Mouse (Mus musculus): ENCODE measurements around the gene Itih5. TPM values are rescaled to one million over a fixed set of nuclear protein-coding genes. Genes with fewer than 3 reads are reported as not detected.

Gene Itih5
- total and polyA plus RNA-seq, 3 experiments = not detected

DNA sequence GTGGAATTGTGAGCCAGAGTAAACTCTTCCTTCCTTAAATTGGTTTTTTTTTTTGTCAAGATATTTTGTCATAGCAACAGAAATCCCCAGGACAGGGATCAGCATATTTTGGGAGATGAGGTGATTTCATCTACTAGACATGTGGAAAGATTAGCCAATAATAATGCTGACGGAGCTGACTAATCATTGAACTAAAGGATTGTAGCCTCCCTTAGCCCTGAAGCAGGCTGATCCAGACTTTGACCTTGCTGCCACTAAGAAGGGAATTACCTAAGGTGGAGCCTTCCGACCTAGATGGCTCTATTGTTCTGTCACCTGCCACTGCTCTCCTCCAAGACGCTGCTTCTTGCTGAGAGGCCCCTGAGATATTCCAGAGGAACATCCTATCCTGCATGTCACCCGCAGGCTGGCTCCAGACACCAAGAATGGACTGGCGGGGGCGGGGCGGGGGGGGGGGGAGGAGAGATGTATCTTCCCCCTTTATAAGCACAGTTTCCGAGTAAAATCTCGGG is 119.3 kb downstream of the Itih5 start:
- Histone ChIP-seq H3K79me2 (ENCODE audit: control insufficient read depth, insufficient read depth, low read length, poor library complexity) (no peaks in the 10 kb centered on the region), H3K4me1 (ENCODE audit: control insufficient read depth in 1 of 2, insufficient read depth in 2 of 2, low read length in 2 of 2) (no peaks in the 10 kb centered on the region), H3K4me3 (ENCODE audit: control insufficient read depth in 1 of 2, insufficient read depth in 1 of 2, low read depth in 2 of 2, low read length in 2 of 2) (no peak overlapping the region), H3K27ac (ENCODE audit: control insufficient read depth, low read depth, low read length) (no peak overlapping the region), H3K27me3 (ENCODE audit: control insufficient read depth in 1 of 2, insufficient read depth in 2 of 2, low read length in 2 of 2) (no peaks in the 10 kb centered on the region), H3K36me3 (ENCODE audit: control insufficient read depth in 1 of 2, insufficient read depth in 2 of 2, low read length in 2 of 2) (no peaks in the 10 kb centered on the region), H3K9me3 (replicated peaks; ENCODE audit: insufficient read depth, low read length) (no peaks in the 10 kb centered on the region), H3K9ac (ENCODE audit: control insufficient read depth, low read depth, low read length, poor library complexity, severe bottlenecking) (no peak overlapping the region)
- no peak for DNase-seq (ENCODE audit: low read depth, low spot score)
- TF ChIP-seq ZNF384 (IDR thresholded peaks at IDR 0.05; ENCODE audit: low read depth, low read length) = no peak
- TF ChIP-seq E2F4 (IDR thresholded peaks at IDR 0.05; ENCODE audit: borderline replicate concordance, low read depth, low read length) = no peak
- TF ChIP-seq CHD1 (IDR thresholded peaks at IDR 0.05; ENCODE audit: low read depth, low read length) = no peak
- no peak for TF ChIP-seq UBTF (IDR thresholded peaks at IDR 0.05; ENCODE audit: borderline replicate concordance, insufficient read depth, low read depth, low read length)
- no peak for TF ChIP-seq MAX (IDR thresholded peaks at IDR 0.05; ENCODE audit: low read length)
- no peak for TF ChIP-seq USF2 (IDR thresholded peaks at IDR 0.05; ENCODE audit: borderline replicate concordance in 1 of 2, insufficient read depth in 1 of 2, low read depth in 1 of 2, low read length in 2 of 2)
- TF ChIP-seq EP300 (IDR thresholded peaks at IDR 0.05; ENCODE audit: low read depth in 1 of 2, low read length in 2 of 2) = no peak
- no peak for TF ChIP-seq JUND (IDR thresholded peaks at IDR 0.05; ENCODE audit: low read depth, low read length)
- no peak for TF ChIP-seq CHD2 (IDR thresholded peaks at IDR 0.05; ENCODE audit: low read length)
- TF ChIP-seq GATA1 (IDR thresholded peaks at IDR 0.05; ENCODE audit: low read depth, low read length) = no peak
- no peak for TF ChIP-seq USF1 (IDR thresholded peaks at IDR 0.05; ENCODE audit: low read depth, low read length)

DNA sequence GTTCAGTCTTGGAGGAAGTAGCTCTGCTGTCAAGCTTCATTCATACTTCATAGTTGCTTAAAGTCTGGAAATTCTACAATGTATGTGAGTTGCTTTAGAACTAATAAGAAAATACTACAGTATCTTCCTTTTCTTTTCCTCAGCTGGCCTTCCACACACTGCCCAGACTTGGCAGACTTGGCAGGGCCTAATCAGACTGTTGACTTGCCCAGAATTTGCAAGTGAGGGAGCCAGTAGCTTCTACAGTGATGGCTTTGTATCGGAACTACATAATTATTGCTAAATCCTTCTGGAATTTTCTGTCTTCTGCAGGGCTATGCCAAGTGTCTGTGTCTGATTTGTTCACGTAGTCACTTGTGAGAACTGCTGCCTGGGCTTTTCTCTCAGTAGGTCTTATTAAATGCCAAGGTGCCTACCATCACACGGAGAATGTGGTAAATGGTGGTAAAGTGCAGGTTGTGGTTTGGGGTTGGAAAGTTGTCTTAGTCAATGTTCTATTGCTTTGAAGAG is 120.2 kb downstream of the Itih5 start:
- Histone ChIP-seq H3K79me2 (ENCODE audit: control insufficient read depth, insufficient read depth, low read length, poor library complexity) (no peaks in the 10 kb centered on the region), H3K9me3 (replicated peaks; ENCODE audit: insufficient read depth, low read length) (no peaks in the 10 kb centered on the region), H3K4me1 (ENCODE audit: control insufficient read depth in 1 of 2, insufficient read depth in 2 of 2, low read length in 2 of 2) (no peaks in the 10 kb centered on the region), H3K4me3 (ENCODE audit: control insufficient read depth in 1 of 2, insufficient read depth in 1 of 2, low read depth in 2 of 2, low read length in 2 of 2) (no peak overlapping the region), H3K9ac (ENCODE audit: control insufficient read depth, low read depth, low read length, poor library complexity, severe bottlenecking) (no peak overlapping the region), H3K27me3 (ENCODE audit: control insufficient read depth in 1 of 2, insufficient read depth in 2 of 2, low read length in 2 of 2) (no peaks in the 10 kb centered on the region), H3K27ac (ENCODE audit: control insufficient read depth, low read depth, low read length) (no peak overlapping the region), H3K36me3 (ENCODE audit: control insufficient read depth in 1 of 2, insufficient read depth in 2 of 2, low read length in 2 of 2) (no peaks in the 10 kb centered on the region)
- no peak for TF ChIP-seq TBP (IDR thresholded peaks at IDR 0.05; ENCODE audit: low read depth, low read length)
- TF ChIP-seq MYC (IDR thresholded peaks at IDR 0.05; ENCODE audit: low read depth, low read length) = no peak
- TF ChIP-seq MXI1 (IDR thresholded peaks at IDR 0.05; ENCODE audit: low read depth, low read length) = no peak
- TF ChIP-seq GABPA (IDR thresholded peaks at IDR 0.05; ENCODE audit: low read depth, low read length) = no peak
- no peak for TF ChIP-seq ETS1 (IDR thresholded peaks at IDR 0.05; ENCODE audit: low read depth, low read length)
- no peak for TF ChIP-seq NRF1 (IDR thresholded peaks at IDR 0.05; ENCODE audit: insufficient read depth, low read depth, low read length, poor library complexity, severe bottlenecking)
- TF ChIP-seq JUND (IDR thresholded peaks at IDR 0.05; ENCODE audit: low read depth, low read length) = no peak
- TF ChIP-seq MEF2A (IDR thresholded peaks at IDR 0.05; ENCODE audit: extremely low read depth, insufficient replicate concordance, low read depth, low read length, poor library complexity, severe bottlenecking) = no peak
- TF ChIP-seq USF2 (IDR thresholded peaks at IDR 0.05; ENCODE audit: borderline replicate concordance in 1 of 2, insufficient read depth in 1 of 2, low read depth in 1 of 2, low read length in 2 of 2) = no peak
- TF ChIP-seq E2F4 (IDR thresholded peaks at IDR 0.05; ENCODE audit: borderline replicate concordance, low read depth, low read length) = no peak
- no peak for TF ChIP-seq RAD21 (IDR thresholded peaks at IDR 0.05; ENCODE audit: low read depth, low read length)
- no peak for TF ChIP-seq NELFE (IDR thresholded peaks at IDR 0.05; ENCODE audit: low read depth, low read length)
- no peak for TF ChIP-seq ZKSCAN1 (IDR thresholded peaks at IDR 0.05; ENCODE audit: low read depth, low read length)
- no peak for TF ChIP-seq MAFK (IDR thresholded peaks at IDR 0.05; ENCODE audit: borderline replicate concordance, low read depth, low read length)
- no peak for TF ChIP-seq TCF12 (IDR thresholded peaks at IDR 0.05; ENCODE audit: low read depth, low read length)
- TF ChIP-seq MAZ (IDR thresholded peaks at IDR 0.05; ENCODE audit: low read depth, low read length) = no peak
- TF ChIP-seq POLR2A (IDR thresholded peaks at IDR 0.05; ENCODE audit: control insufficient read depth in 1 of 2, insufficient read depth in 1 of 2, low read depth in 1 of 2, low read length in 2 of 2, poor library complexity in 1 of 2) = no peak
- no peak for DNase-seq (ENCODE audit: low read depth, low spot score)
